Mouse (Mus musculus): ENCODE measurements at regions not wholly inside any gene's neighbourhood (a gene's known extent, or its start where the extent isn't known, plus 50 kb on each side); places are given as distances from the start of the nearest gene placed in this dataset.

- intact Hi-C loops (cut with DNase I), result no loop called here
- no peak for DNase-seq (ENCODE audit: low spot score in 2 of 2)
These were observed 68.2 kb downstream of the Il12a start for GRCm38 (mm10) chr3:68758609-68759008.

GRCm38 (mm10) chr3:68759375-68759774 is 68.9 kb downstream of the Il12a start:
- peak; percentile 23 to 86 for DNase-seq (ENCODE audit: low spot score in 2 of 2)
- intact Hi-C loops (cut with DNase I), result no loop called here

DNA sequence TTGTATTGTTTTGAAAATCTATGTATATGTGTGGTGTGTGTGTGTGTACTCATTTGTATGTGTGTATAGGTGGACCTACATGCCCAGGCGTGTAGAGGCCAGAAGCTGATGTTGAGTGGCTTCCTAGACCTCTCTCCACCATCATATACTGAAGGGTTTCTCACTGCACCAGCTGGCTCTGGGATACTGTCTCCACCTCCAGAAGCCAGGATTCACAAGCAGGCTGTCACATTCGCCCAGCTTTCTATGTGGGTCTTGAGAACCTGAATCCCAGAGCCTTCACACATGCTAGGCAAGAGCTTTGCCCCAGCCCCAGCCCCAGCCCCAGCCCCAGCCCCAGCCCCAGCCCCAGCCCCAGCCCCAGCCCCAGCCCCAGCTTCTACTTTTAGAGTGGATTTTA is 70.4 kb downstream of the Il12a start:
- peak in 1 of 2 experiments; percentile 74 for DNase-seq (ENCODE audit: low spot score in 2 of 2)
- intact Hi-C loops (cut with DNase I), result no loop called here

DNA sequence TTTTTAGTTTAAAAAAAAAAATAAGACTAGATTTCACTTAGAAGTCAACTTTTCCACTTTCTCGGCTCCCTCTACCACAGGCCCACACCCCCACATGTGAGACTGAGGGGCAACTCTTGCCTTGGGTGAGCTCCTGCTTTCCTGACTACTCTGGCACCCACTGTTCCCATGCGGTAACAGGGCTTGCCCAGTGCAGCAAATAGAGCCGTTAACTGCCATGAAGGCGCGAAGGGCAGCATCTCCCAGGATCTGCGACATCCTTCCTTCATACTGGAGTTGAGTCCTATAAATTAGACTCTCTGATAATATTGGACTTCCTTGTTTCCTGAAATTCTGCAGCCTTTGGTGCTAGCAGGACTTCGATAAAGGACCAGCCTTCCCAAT is 70.8 kb downstream of the Il12a start:
- DNase-seq (ENCODE audit: low spot score in 2 of 2), result no peak
- intact Hi-C loops (cut with DNase I), result no loop called here

DNA sequence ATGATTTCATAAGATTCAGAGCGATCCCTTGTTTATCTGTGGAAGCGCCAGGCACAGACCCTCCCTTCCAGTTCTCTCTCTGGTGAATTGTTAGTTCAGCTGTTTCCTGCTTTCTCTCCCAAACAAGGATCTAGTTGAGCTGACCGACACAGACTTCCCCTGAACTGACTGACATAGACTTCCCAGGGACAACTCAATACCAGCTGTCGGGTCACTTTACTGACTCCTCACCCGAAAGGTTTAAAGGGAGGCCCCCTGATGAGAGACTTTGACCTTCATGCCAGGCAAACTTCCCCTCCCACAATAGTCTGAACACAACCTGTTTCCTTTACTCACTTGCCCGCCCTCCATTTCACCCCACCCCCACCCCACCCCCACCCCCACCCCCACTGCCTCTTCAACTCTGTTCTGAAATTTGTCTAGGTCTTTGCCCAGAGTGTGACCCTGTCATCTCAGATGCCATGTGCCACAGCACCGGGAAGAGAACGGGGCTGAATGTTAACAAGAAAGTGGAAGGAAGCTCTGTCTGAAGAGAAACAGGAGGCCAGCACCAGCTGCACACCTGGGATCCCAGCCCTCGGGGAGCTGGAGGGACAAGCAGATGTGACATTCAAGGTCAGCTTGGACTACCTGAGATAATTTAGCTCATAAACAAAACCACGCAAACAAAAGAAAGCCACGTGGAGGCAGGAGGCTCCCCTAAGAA is 71.3 kb downstream of the Il12a start:
- DNase-seq (ENCODE audit: low spot score in 2 of 2), result no peak
- intact Hi-C loops (cut with DNase I), result no loop called here

DNA sequence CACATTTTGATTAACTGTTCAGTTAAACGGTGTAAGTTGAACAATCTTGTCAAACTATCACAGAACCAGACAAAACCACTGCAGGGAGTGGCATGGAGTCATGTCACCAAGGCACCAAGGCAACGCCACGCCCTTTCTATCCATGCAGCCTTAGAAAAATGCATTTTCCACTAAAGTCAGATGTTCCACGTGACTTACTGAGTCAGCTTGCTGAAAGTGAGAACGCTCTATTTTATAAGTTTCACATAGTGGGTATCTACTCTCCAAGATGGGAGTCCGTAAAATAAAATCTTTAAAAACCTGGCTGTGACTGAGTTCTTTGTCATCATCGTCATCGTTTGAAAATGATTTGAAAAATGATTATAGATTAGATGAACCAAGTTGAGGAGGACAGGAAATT is 72.5 kb downstream of the Il12a start:
- intact Hi-C loops (cut with DNase I), result no loop called here
- DNase-seq (ENCODE audit: low spot score in 2 of 2), result no peak

- DNase-seq (ENCODE audit: low spot score in 2 of 2), result no peak
- intact Hi-C loops (cut with DNase I), result no loop called here
These were observed 73.9 kb downstream of the Il12a start for GRCm38 (mm10) chr3:68764336-68764735.

GRCm38 (mm10) chr3:68764917-68765598 is 74.6 kb downstream of the Il12a start:
- DNase-seq (ENCODE audit: low spot score in 2 of 2), result peak; percentile 14 to 93
- intact Hi-C loops (cut with DNase I), result no loop called here

DNA sequence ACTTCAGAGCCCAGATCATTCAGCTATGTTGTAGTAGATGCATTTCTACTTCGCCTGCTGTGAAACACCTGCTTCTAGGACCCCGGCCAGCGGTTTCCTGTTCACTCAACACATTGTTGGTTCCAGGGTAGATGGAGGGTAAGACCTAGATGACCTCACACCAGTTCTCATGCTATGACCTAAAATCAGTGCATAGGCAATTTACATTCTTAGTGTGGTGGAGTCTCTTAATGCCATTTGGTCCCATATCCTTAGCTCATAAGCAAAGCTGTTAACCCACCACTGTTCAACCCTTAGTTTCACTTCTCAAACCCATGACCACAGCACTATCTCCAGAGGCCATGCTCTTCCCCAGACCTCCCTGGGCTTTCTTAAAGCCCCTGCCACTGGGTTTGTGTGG is 81.1 kb downstream of the Il12a start:
- no peak for DNase-seq (ENCODE audit: low spot score in 2 of 2)
- intact Hi-C loops (cut with DNase I), result no loop called here

- DNase-seq (ENCODE audit: low spot score in 2 of 2), result no peak
- intact Hi-C loops (cut with DNase I), result no loop called here
These were observed 87.4 kb downstream of the Il12a start for GRCm38 (mm10) chr3:68777801-68778200.

- intact Hi-C loops (cut with DNase I), result no loop called here
- DNase-seq (ENCODE audit: low spot score in 2 of 2), result no peak
These were observed 88.1 kb downstream of the Il12a start for GRCm38 (mm10) chr3:68778354-68779040.

DNA sequence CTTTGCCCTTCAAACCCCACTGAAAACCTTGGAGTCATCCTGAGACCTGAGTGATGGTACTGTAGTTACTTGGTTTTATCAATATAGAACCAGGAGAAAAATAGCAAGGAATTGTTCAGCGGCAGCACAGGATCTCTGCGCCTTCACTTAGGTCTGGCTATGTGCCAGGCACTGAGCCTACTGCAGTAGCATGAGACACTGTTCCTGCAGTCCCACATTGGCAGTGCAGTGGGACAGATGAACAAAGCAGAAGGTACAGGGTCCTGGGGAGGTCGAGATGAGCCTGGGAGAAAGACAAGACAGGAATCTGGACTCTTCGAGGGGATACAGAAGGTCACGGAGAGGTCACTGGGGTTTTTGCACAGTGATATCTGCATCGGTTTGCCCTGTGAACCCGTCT is 88.5 kb upstream of the 1110032F04Rik start:
- DNase-seq (ENCODE audit: low spot score in 2 of 2), result peak; percentile 26 to 35
- intact Hi-C loops (cut with DNase I), result no loop called here

DNA sequence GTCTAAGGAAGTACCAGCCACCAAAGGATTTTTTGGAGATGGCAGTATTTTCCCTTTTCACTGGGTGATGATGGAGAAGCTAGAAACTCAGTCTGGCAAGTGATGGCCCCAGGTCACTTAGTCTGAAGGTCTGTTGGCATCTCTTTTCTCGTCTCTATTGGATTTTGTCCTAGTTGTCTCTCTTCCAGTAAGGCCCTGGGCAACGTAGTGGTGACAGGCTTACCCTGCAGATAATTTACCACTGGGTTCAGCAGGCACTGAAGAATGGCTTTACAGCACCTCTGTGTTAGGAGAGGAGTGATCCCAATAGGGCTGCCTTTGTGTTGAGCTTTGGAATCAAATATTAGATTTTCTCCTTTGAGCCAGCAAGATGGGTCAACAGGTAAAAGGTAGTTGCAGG is 87.9 kb upstream of the 1110032F04Rik start:
- no peak for DNase-seq (ENCODE audit: low spot score in 2 of 2)
- intact Hi-C loops (cut with DNase I), result no loop called here

DNA sequence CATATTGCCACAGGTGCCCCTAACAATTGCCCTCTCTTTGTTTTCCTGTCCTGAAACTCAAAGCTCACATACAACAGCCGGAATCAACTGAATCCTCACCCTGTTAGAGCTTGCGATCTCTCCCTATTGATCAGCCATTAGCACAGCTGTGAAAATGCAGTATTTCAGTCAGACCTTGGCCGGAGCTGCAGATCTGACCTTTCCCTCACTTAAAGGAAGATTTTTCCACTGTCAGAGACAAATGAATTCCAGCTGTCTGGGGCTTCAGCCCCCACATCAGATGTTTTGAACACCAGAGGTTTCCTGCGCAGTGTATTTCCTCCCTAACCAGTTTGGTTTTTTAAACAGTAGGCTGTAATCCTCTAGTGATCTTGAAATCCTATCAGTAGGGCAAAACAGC is 87.0 kb upstream of the 1110032F04Rik start:
- intact Hi-C loops (cut with DNase I), result no loop called here
- no peak for DNase-seq (ENCODE audit: low spot score in 2 of 2)

GRCm38 (mm10) chr3:68783666-68784416 is 85.5 kb upstream of the 1110032F04Rik start:
- DNase-seq (ENCODE audit: low spot score in 2 of 2), result no peak
- intact Hi-C loops (cut with DNase I), result no loop called here

DNA sequence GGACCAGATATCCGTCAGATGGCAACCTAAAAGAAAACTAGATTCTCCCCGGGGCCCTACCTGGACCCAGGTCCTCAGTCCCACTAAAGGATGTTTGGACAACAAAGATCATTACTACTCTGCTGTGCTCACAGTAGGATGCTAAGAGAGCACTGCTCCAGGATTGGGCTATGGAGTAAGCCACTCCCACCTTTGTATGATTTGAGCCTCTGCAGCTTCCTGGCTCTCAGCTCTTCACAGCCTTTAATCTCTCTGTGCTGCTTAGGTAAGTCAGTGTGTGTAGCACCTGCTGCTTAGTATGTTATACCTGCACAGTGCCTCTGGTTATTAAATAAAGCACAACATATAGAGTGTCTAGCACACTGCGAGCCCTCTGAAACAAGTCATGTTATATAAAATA is 82.6 kb upstream of the 1110032F04Rik start:
- no peak for DNase-seq (ENCODE audit: low spot score in 2 of 2)
- intact Hi-C loops (cut with DNase I), result no loop called here

DNA sequence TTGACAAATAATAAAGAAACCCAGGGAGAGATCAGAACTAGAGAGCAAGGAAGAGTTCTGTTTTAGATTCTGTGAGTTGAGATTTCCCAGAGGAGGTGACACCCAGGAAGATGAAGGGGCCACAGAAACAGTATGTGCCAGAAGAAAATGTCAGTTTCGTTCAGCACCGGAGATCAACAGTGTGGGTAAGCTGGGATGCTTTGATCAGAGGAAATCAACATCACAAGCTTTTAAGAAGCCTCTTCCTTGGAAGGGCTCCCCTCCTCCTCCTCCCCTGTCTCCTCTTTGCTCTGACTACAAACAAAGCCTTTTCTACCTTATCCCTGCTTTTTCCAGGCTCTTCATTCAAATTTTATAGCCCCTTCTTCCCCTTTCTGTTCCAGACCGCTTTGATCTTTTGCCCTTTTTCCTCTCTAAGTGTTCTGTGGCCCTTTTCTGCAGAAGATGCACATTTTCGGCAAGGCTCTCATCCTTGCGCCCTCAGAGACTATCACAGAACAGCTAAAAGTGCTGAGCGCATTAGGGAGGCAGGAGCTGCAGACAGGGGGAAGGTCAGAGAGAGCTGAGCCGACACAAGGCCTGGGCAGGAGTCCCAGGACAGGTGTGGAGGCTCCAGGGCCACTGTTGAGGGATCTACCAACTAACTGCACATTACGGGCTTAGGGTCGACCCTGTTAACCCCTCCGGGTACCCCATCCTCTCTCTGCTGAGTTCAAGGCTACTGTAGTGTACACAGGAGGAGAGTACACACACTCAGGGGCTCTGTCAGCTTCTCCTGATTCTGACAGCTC is 81.8 kb upstream of the 1110032F04Rik start:
- intact Hi-C loops (cut with DNase I), result no loop called here
- DNase-seq (ENCODE audit: low spot score in 2 of 2), result no peak

GRCm38 (mm10) chr3:68789491-68789890 is 79.9 kb upstream of the 1110032F04Rik start:
- peak in 1 of 2 experiments; percentile 24 for DNase-seq (ENCODE audit: low spot score in 2 of 2)
- intact Hi-C loops (cut with DNase I), result no loop called here

DNA sequence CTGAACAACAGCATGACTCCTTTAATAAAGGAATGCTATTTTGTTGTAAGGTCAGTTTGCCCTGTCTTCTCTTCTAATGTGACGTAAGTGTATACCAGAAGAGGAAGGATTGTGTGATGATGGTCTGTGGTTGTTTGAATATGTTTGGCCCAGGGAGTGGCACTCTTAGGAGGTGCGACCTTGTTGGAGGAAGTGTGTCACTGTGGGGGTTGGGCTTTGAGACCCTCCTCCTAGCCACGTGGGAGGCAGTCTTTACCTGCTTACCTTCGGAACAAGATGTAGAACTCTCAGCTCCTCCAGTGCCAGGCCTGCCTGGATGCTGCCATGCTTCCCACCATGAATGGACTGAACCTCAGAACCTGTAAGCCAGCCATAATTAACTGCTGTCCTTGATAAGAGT is 78.9 kb upstream of the 1110032F04Rik start:
- no peak for DNase-seq (ENCODE audit: low spot score in 2 of 2)
- intact Hi-C loops (cut with DNase I), result no loop called here

DNA sequence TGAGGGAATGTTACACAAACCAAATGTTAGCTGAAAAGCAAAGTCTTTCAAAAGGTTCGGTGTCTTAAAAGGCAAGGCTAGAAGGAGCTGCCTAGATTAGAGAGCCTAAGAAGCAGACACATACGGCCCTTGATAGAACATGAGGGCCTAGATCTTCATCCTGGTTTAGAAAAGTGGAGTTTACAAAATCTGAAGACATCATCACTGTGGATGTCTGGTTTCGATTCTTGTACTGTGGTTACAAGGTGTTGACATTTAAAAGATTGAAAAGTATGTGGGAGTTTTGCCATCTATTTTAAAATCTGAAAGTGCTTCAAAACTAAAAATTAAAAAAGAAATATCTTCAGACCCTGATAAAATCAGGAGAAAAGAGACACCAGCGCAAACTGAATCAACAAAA is 76.5 kb upstream of the 1110032F04Rik start:
- DNase-seq (ENCODE audit: low spot score in 2 of 2), result no peak
- intact Hi-C loops (cut with DNase I), result no loop called here

Measured in left cerebral cortex, postnatal 25 days (tissue).